Mouse (Mus musculus) cerebellum, adult 11-12 months (tissue): ENCODE measurements at regions not wholly inside any gene's neighbourhood (a gene's known extent, or its start where the extent isn't known, plus 50 kb on each side); places are given as distances from the start of the nearest gene placed in this dataset.

Experiments used
- DNase-seq: peaks from one replicate; pipeline ENCODE4 v3.0.0; 2022

DNA sequence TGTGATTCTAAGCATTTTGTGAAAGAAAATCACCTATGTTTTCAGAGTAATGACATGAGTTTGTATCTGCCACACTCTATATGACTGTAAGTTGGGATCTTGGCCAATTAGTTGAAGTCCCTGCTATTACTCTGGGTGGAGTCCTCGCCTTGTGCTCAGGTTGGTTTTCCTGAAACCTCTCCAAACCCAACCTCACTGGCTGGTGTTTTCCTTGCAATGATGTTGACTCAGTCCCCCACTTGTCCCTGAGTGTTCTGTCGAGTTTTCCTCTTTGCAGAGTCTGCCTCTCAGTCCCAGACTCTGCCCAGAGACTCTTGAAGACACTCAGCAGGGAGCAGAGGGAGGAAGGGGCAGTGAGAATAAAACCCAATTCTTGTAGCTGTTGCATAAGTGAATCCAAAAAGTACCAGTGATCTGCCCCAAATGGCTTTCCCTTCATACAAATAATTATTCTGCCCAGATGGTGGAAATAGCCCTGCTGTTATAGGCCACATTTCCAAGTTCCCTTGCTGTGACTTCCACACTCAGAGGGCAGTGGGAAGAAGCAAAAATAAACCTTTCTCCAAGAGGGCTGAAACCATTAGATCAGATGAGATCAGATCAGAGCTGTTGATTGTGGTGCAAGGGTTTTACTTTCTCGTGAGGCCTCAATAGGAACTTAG is 694.3 kb downstream of the Hs3st4 start:
- peak; percentile 63 for DNase-seq

DNA sequence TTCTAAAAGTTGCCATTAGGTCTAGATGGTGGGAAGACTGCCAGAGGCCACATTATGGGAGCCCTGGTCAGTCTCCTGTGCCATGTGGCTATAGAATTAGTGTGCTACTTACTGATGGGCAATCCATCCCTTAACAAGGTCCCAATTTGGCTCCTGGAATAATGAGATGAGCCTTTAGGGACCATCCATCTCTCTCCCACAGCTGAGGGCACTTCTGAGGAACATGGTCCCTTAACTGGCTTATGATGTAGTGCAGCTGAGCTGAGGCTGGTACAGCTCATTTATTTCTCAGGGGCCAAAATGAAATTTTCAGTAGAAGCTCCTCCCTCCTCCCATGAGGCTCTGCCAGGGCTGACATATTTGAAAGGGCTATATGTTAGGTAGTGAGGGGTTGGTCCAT is 697.9 kb downstream of the Hs3st4 start:
- DNase-seq, result no peak

GRCm38 (mm10) chr7:124681212-124681611 is 698.5 kb downstream of the Hs3st4 start:
- DNase-seq, result peak; percentile 71

- no peak for DNase-seq
Observed at GRCm38 (mm10) chr7:124681820-124682219, 699.2 kb downstream of the Hs3st4 start.

GRCm38 (mm10) chr7:124685424-124685823 is 702.8 kb downstream of the Hs3st4 start:
- no peak for DNase-seq

DNA sequence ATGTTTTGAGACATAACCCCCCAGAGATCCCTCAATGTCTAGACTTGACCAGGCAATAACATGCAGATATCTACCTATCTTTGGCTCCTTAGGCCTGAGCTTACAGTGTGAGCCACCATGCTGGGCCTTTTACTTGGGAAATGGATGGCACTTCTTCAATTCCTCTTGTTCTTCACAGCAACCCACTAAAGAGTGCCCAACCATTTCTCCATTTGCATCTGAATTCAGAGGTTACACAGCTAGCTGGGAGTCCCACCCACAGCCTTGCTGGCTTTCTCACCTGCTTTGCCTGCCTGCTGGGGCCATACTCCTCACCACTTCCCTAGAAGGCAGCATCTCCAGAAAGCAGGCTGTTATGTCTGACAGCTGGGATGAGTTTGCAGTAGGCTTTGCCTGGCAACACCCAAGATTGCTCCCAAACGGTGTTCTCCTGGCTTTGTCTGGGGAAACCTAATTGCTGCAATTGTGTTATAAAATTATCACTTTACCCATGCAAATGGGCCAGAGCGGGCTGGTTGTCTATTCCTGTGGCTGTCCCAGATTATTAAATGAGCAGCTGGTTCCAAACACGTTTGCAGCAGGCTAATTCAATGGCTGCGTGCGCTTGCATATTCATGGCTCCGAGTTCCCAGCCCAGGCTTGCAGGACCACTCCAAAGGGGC is 721.6 kb downstream of the Hs3st4 start:
- no peak for DNase-seq

GRCm38 (mm10) chr7:124707143-124707542 is 724.5 kb downstream of the Hs3st4 start:
- no peak for DNase-seq

GRCm38 (mm10) chr7:124708771-124709485 is 726.3 kb downstream of the Hs3st4 start:
- DNase-seq, result peak; percentile 86

- DNase-seq, result no peak
Observed at GRCm38 (mm10) chr7:124720927-124721326, 723.5 kb upstream of the Kdm8 start.

DNA sequence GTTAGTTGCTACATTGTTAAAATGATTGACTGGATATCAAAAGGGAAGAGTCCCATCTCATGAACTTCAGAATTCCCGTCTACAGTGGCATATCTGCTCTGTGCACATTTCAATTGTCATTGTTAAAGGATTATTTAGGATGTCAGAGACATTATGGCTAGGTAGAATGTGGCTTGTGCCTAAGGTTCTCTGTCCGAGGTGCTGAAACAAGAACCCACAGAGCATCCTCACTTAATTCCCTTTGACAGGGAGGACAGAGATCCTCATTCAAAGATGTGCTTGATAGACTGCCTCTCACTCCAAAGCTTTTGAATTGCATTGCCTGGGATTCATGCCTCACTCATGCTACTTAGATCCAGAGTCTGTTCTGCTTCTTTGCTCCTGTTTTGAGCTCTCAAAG is 702.4 kb upstream of the Kdm8 start:
- DNase-seq, result no peak

DNA sequence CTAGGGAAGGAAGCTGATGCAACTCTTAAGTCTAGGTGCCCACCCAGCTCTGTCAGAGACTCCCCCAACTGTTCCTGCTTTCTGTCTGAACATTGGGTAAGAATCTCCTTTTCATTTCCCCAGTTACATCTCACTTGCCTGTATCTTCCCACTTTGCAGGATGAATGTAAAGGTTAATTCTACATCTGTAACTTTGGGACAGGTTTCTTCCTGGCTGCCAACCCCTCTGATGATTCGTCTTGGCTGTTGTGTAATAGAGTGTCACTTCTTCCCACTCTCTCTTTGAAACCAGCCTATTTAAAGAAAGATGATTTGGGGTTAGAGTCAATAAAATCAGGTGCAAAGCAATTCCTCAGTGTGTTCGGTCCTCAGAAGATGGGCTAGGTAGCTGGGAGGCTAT is 698.2 kb upstream of the Kdm8 start:
- no peak for DNase-seq

GRCm38 (mm10) chr7:124748396-124748795 is 696.1 kb upstream of the Kdm8 start:
- DNase-seq, result no peak

DNA sequence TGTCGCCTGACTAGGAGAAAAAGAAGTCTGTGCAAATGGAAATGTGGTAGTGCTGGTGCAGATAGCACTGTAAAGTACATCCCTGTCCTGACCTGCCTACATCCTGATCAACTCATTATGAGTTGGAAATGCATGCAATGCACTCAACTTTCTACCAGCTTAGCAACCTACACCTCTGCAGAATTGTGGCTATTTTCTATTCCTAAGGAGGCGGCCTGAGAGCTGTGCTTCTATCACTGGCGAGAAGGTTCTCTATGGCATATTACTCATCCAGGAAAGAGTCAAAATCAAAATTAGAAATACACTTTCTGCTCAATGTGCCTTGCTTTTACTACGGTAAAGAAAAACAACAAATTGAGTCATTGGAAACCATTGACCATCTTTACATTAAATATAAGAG is 685.4 kb upstream of the Kdm8 start:
- DNase-seq, result no peak

- DNase-seq, result no peak
Observed at GRCm38 (mm10) chr7:124777822-124778221, 666.7 kb upstream of the Kdm8 start.

DNA sequence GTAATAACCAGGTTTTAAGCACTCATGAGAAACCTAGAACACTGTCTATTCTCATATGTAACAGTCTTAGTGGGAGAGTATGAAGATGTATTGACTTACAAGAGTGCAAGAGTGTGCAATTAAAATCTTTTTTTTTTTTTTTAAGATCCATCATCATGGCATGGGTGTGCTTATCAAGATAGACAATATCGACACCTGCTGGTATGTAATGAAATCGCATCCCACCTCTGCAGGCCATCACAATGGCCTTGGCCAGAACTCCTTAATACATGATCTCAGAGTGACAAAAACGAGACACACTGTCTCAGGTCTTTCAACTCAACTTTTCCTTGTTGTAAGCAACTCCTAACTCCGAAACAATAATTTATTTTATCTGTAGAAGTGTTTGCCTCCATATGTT is 661.7 kb upstream of the Kdm8 start:
- peak; percentile 29 for DNase-seq

- no peak for DNase-seq
Observed at GRCm38 (mm10) chr7:124784995-124785394, 659.5 kb upstream of the Kdm8 start.

- no peak for DNase-seq
Observed at GRCm38 (mm10) chr7:124785896-124786295, 658.6 kb upstream of the Kdm8 start.

DNA sequence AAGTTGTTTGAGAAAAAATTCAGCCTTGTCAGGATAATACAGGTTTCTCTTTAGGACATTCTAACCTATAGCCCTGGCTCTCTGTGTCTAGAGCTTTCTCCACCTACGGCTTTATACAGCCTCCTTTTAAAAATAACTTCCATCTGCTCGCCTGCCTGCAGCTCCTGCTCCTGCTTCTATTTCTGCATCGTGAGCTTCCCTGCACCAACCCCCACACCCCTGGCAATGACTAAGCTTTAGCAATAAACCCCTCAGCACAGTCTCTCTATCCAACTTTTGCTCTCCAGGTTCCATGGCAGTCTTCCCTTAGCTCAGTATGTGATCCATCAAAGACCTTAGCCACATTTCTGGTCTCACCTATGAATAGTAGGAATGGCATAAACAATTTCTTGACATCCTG is 655.7 kb upstream of the Kdm8 start:
- peak; percentile 63 for DNase-seq

DNA sequence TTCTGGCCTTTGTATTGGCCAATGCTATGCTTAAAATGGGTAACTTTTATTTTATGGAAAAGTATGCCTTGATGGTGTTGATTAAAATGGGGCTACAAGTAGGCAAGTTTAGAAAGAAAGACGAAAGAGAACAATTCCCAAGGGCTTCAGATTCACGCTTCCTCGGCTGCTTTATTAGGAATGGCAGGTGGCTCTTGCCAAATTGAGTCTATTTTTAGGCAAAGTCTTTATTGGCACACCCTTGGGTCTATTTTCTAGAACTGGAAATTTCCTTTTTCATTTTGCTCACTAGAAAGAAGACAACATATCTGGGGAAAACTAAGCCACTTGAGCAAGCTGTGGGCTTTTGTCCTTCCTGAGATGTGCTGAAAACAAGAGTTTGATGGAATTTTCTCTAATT is 641.4 kb upstream of the Kdm8 start:
- DNase-seq, result no peak

- no peak for DNase-seq
Observed at GRCm38 (mm10) chr7:124834692-124835091, 609.8 kb upstream of the Kdm8 start.

DNA sequence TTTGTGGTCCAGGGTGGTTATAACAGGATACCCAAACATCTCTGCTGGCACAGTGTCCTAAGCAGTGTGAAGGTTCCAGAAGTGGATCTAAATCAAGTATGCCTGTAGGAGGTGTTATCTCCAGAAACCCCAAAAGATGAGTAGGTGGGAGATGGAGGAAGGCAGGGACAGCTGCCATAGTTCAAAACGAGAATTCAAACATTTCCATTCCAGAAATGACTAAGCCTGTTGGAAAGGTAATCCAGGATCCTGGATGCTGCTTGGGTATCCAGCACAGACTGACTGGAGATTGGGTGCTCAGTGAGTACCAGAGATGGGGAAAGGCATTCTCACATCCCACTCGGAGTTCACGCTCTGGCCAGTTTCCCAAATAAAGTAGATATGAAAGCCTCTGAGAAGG is 607.9 kb upstream of the Kdm8 start:
- DNase-seq, result no peak

DNA sequence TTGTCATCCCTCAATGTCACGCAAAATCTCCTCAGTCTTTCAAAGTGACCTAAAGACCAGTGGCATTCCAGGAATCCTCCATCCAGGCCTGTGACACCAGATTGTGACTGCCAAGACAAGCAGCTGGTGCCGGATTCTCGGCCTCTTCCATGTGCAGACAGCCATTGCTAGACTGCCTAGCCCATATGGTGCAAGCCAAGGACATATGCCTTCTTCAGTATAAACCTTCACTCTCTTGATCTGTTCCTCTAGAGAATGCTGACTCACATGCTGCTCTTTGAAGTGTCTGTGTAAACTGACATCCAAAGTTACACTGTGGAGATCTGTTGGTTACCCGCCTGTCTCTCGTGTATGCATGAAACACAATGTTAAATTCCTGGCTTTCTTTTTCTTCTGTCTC is 589.4 kb upstream of the Kdm8 start:
- DNase-seq, result peak; percentile 16

- DNase-seq, result no peak
Observed at GRCm38 (mm10) chr7:124857106-124857505, 587.4 kb upstream of the Kdm8 start.

DNA sequence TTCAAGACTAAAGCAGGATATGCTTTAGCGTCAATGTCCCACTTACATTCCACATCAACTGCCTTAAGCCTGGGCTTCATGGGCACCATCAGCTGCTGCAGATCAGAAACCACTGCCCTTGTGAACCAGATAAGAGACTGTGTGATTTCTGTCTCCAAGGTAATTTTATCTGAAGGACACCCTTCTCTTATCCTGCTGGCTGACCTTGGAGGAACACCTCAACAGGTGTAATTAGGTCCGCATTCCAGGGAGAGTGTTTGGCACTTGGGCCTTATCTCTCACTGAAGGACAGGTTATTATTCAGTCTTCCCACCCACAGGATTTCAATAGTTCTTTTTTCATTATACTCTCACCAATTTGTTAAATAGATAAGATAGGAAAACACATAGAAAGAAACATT is 583.1 kb upstream of the Kdm8 start:
- DNase-seq, result no peak
